Mouse (Mus musculus) thymus, adult 2 months (tissue): ENCODE data around the gene Fam241a. TPM values are rescaled to one million over a fixed set of nuclear protein-coding genes. Genes with fewer than 3 reads are reported as not detected.
A peak's percentile ranks its signal among the peaks of the same experiment; 100 is the strongest.

Experiments
- DNase-seq: peaks from one replicate; pipeline ENCODE4 v3.0.0; 2021
- H3K27ac ChIP-seq: fragments of 200-500 bp; 2 replicates; pipeline ENCODE4 v1.5.1; 2012; ENCODE audit warnings: low read length, control low read depth; ENCODE audit not compliant: control insufficient read depth, insufficient read depth
- H3K27me3 ChIP-seq: fragments of 200-500 bp; 2 replicates; pipeline ENCODE4 v1.6.1; 2012; ENCODE audit warnings: mild to moderate bottlenecking, low read length, moderate library complexity, mixed read lengths; ENCODE audit not compliant: control insufficient read depth, insufficient read depth
- H3K36me3 ChIP-seq: fragments of 200-500 bp; 2 replicates; pipeline ENCODE4 v1.6.1; 2012; ENCODE audit warnings: mild to moderate bottlenecking, low read length, moderate library complexity; ENCODE audit not compliant: control insufficient read depth, insufficient read depth
- H3K4me1 ChIP-seq: fragments of 200-500 bp; replicated peaks from 2 replicates; pipeline ENCODE4 v1.6.1; 2012; ENCODE audit warnings: low read length; ENCODE audit not compliant: control insufficient read depth, insufficient read depth
- H3K4me3 ChIP-seq: fragments of 200-500 bp; 2 replicates; pipeline ENCODE4 v1.5.1; 2012; ENCODE audit warnings: mild to moderate bottlenecking, low read length, control low read depth, moderate library complexity; ENCODE audit not compliant: control insufficient read depth, insufficient read depth
- CTCF ChIP-seq: fragments of 200-500 bp; IDR thresholded peaks from 2 replicates; pipeline ENCODE4 v1.5.1; 2012; ENCODE audit warnings: mild to moderate bottlenecking, control low read depth, low read length, moderate library complexity, borderline replicate concordance; ENCODE audit not compliant: control insufficient read depth, poor library complexity, insufficient read depth; ENCODE audit errors: extremely low read depth
- POLR2A ChIP-seq: fragments of 200-500 bp; IDR thresholded peaks from 2 replicates; pipeline ENCODE4 v1.6.1; 2012; ENCODE audit warnings: mild to moderate bottlenecking, low read length, control low read depth, moderate library complexity; ENCODE audit not compliant: control insufficient read depth, poor library complexity, insufficient read depth; ENCODE audit errors: extremely low read depth
- WGBS: fragments of 180-500 bp; shearing (Covaris S2); methylation state at CpG from one replicate; pipeline ENCODE4 v1.1.7; 2018; 5-methylcytosine and 5-hydroxymethylcytosine counted together
- polyA plus RNA-seq: library from polyadenylated mRNA; depleted of rRNA; stranded (reverse); fragments of >200 nt; gene quantifications from 2 replicates; pipeline ENCODE4 v1.2.3, GENCODE M21; 2012

Gene Fam241a
- polyA plus RNA-seq, 1 experiment: 4.8 TPM

GRCm38 (mm10) chr3:127879968-127880367 lies 16.2 kb downstream of the Fam241a start:
- 97% methylated on average over 3 of the region's 3 CpGs for WGBS
- no peak overlapping the region for H3K27ac ChIP-seq
- no peak for DNase-seq

GRCm38 (mm10) chr3:127875509-127875908 lies 20.6 kb downstream of the Fam241a start:
- Histone ChIP-seq H3K4me1 (peaks cover 5% of the 10 kb centered on the region), H3K27ac (no peak overlapping the region), H3K27me3 (no peaks in the 10 kb centered on the region), H3K36me3 (no peaks in the 10 kb centered on the region), H3K4me3 (no peak overlapping the region)
- no peak for DNase-seq
- 89% methylated on average over 2 of the region's 2 CpGs for WGBS
- TF ChIP-seq POLR2A (no peak), CTCF (no peak)

More at GRCm38 (mm10) chr3:127879968-127880367, 16.2 kb downstream of the Fam241a start:
- H3K27me3 ChIP-seq: no peaks in the 10 kb centered on the region
- no peak for TF ChIP-seq POLR2A
- TF ChIP-seq CTCF: no peak
- no peaks in the 10 kb centered on the region for H3K36me3 ChIP-seq
- H3K4me3 ChIP-seq: no peak overlapping the region
- H3K4me1 ChIP-seq: no peaks in the 10 kb centered on the region

GRCm38 (mm10) chr3:127875059-127875458 lies 21.1 kb downstream of the Fam241a start:
- DNase-seq: no peak
- Histone ChIP-seq H3K27me3 (no peaks in the 10 kb centered on the region), H3K27ac (no peak overlapping the region), H3K4me1 (peaks cover 5% of the 10 kb centered on the region), H3K4me3 (no peak overlapping the region), H3K36me3 (no peaks in the 10 kb centered on the region)
- TF ChIP-seq POLR2A: no peak
- no peak for TF ChIP-seq CTCF
- WGBS: 87% methylated on average over 7 of the region's 7 CpGs

GRCm38 (mm10) chr3:127874254-127874883 lies 21.8 kb downstream of the Fam241a start:
- no peaks in the 10 kb centered on the region for H3K27me3 ChIP-seq
- WGBS: 91% methylated on average over 4 of the region's 4 CpGs
- no peaks in the 10 kb centered on the region for H3K36me3 ChIP-seq
- H3K27ac ChIP-seq: no peak overlapping the region
- H3K4me3 ChIP-seq: no peak overlapping the region
- H3K4me1 ChIP-seq: peaks cover 7% of the 10 kb centered on the region
- DNase-seq: no peak
- TF ChIP-seq POLR2A (no peak), CTCF (no peak)

GRCm38 (mm10) chr3:127871575-127871974 lies 24.5 kb downstream of the Fam241a start:
- Histone ChIP-seq H3K4me3 (no peak overlapping the region), H3K27ac (no peak overlapping the region), H3K4me1 (peaks cover 18% of the 10 kb centered on the region), H3K27me3 (no peaks in the 10 kb centered on the region), H3K36me3 (no peaks in the 10 kb centered on the region)
- TF ChIP-seq CTCF: no peak
- TF ChIP-seq POLR2A: no peak
- WGBS: 76% methylated on average over 9 of the region's 9 CpGs
- DNase-seq: no peak

- TF ChIP-seq CTCF: no peak
These were observed 27.2 kb downstream of the Fam241a start for GRCm38 (mm10) chr3:127868880-127869279.

GRCm38 (mm10) chr3:127868046-127868758 lies 27.9 kb downstream of the Fam241a start:
- no peak for TF ChIP-seq POLR2A
- no peak for TF ChIP-seq CTCF
- 11% methylated on average over 9 of the region's 9 CpGs for WGBS
- H3K36me3 ChIP-seq: no peaks in the 10 kb centered on the region
- H3K4me1 ChIP-seq: peaks cover 22% of the 10 kb centered on the region
- H3K27me3 ChIP-seq: no peaks in the 10 kb centered on the region
- H3K27ac ChIP-seq: peak overlapping the region; percentile 74
- no peak overlapping the region for H3K4me3 ChIP-seq
- DNase-seq: peak; percentile 33

More at GRCm38 (mm10) chr3:127868880-127869279, 27.2 kb downstream of the Fam241a start:
- Histone ChIP-seq H3K4me1 (peaks cover 22% of the 10 kb centered on the region), H3K27me3 (no peaks in the 10 kb centered on the region), H3K27ac (no peak overlapping the region), H3K4me3 (no peak overlapping the region), H3K36me3 (no peaks in the 10 kb centered on the region)
- DNase-seq: no peak
- WGBS: 88% methylated on average over 5 of the region's 5 CpGs
